Mouse (Mus musculus) kidney, postnatal 14 days (tissue): ENCODE measurements around the gene Npas1.
A peak's percentile ranks its signal among the peaks of the same experiment; 100 is the strongest.

Source experiments
- DNase-seq: peaks from one replicate; pipeline ENCODE4 v3.0.0; 2022; ENCODE audit warnings: mixed read lengths

Gene Npas1

GRCm38 (mm10) chr7:16477628-16478027, at the start of gene Npas1:
TSS of gene Npas1 (minus strand) at chr7:16477728.
- DNase-seq, result no peak

DNA sequence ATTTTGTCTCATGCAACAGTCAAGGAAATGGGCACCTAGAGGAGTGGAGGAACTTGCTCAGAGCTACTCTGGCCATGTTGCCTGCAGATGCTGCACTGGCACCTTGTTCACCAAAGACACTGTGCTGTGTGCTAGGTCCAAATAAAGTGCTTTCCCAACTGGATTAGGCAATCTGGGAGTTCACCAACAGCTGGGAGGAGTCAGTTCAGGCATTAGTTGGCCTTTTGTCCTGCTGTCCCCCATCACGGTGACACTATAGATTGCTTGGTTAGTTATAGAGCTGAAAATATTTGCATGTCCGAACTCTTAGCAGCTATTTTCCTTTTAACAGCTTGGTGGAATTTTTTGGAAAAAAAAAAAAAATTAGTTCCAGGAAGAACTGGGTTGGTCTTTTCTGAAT, 48.5 kb upstream of the Npas1 start:
- DNase-seq, result no peak

DNA sequence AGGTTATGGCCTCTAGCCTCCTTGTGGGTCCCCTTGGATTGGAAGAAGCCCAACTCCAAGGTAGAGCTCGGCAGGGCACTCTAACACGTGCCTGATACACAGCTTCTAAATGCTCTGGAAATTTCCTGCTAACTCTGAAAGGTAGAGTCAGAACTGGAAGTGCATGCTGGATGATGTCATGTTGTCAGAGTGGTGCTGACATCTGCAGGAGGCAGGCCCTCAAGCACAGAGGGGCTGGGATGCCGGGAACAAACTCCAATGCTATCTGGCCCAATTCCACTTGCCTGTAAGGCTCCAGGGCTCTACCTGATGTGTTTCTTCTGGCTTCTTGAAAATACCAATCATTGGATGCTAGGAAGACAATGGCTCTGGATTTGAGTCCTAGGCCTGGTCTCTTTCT, 47.9 kb upstream of the Npas1 start:
- DNase-seq, result no peak

DNA sequence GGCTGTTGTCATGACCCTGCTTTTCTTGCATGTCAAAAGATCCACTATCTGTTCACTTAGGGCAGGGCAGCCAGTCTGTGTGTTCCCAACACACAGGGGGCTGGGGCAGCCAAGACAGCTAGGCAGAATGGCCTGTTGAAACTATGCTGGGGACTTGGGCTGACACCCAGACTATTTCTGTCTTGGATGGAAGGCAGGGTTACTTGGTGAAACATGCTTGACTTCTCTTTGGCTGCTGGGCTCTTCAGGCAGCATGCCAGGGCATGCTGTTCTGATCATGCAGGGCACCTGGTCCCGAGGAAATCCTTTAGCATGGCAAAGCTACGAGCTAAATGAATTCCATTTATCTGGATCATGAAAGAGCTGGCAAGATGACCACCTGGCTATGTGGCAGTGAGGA, 46.8 kb upstream of the Npas1 start:
- peak; percentile 16 for DNase-seq

DNA sequence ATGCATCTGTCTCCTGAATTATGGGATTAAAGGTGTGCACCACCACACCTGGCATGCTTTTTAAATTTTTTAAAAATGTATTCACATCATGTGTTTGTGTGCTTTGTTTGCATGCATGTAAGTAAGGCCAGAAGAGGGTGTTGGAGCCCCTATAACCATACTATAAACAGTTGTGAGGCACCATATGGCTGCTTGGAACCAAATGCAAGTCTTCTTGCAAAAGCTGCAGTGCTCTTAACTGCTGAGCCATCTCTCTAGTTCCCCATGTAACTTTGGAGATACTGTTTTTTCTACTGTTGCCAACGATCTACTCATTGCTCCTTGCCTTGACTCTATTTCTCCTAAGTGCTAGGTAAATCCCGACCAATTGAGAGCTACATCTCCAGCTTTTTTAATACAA, 41.8 kb upstream of the Npas1 start:
- DNase-seq, result no peak

DNA sequence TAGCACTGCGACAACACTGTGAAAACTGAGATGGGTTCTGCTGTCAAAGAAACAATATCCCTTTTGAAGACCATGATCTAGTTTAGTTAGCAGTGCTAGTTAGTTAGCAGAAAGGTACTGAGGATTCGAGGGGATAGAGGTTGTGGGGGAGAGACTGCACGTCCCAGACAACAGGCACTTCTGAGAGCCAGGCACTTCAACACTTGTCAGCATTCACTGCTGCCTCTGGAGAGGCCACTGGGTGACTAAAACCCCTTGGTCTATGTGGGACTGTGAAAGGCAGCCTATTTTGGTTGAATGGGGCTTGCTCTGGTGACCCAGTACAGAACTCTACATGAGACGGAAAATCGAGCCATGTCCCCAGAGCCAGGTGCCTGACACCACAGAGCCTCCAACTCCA, 39.7 kb upstream of the Npas1 start:
- DNase-seq, result no peak

- peak; percentile 76 for DNase-seq
Observed at GRCm38 (mm10) chr7:16507284-16507683, 29.8 kb upstream of the Npas1 start.

- DNase-seq, result no peak
Observed at GRCm38 (mm10) chr7:16505226-16505593, 27.7 kb upstream of the Npas1 start.

DNA sequence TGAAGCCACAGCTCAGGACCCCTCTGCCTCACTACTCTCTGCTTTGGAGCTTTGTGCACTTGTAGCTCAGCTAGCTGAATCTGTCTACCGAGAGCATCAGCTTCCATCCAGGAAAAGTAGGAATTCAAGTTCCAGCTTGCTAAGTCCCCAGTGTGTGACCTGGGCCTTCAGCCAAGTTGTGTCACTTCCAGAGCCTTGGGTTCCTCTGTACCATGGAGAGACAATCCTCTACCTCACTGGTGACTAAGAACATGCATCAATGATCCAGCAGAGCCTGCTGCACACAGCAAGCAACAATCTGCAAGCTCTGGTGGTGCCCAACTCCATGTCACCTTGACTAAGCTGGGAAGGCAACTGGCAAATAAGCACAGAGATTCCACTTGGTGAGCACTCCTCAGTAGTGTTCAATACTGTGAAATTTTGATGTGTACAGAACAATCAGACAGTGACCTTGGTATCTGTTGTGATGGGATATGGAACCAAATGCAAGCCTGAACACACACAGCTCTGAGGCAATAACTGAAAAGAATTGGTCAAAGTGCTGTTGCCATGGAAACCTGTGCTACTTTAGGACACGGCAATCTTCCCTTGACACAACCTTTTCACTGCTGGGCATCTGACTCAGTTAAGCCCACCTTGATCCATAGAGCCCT, 27.2 kb upstream of the Npas1 start:
- peak; percentile 17 for DNase-seq

DNA sequence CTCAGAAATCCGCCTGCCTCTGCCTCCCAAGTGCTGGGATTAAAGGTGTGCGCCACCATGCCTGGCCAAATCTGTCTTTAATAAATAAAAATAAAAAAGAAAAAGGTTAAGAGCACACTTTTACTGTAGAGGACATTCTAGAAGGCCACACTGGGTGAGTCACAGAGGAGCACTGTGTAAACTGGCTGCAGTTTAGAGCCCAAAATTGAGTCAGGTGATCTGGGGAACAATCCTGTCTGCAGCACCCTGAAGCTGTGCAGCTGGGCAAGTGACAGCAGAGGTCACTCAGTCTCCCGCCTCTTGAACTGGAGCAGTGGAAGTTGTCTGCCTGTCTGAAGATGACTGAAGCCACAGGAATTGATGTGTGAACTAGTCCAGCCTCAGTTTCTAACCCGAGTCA, 24.0 kb upstream of the Npas1 start:
- DNase-seq, result no peak

DNA sequence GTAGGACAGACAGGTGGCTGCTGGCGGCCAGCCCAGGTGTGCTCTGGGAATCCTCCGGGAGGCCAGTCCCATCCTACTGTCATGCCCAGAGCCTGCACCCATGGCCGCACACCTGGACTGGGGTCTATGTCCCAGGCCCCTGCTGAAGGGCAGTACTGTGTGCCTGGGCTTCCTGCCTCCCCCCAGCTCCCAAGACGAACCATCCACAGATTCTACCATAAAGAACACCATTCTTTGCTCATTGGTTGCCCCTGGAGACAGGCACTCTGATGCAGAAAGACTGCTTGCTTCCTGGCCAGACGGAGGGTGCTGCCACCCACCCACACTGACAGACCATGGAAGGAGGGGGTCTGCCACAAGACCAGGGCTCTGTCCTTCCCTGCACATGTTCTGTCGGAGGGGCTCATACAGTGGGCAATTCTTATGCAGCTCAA, 22.2 kb upstream of the Npas1 start:
- DNase-seq, result no peak

- no peak for DNase-seq
Observed at GRCm38 (mm10) chr7:16496260-16496659, 18.7 kb upstream of the Npas1 start.

DNA sequence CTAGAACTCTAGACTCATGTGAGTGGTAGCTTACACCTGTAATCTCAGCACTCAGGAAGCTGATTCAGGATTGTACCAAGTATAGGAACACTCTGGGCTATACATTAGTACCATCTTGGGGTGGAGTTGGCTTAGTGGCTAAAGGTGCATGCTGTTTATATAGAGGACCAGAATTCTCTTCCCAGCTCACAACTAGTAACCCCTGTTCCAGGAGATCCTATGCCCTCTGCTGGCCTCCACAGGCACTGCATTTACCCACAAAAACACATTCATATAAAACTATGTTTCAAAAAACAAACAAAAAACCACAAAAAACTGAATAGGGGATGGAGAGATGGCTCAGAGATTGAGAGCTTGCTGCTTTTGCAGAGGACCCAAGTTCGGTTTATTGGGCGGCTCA, 15.8 kb upstream of the Npas1 start:
- peak; percentile 45 for DNase-seq

DNA sequence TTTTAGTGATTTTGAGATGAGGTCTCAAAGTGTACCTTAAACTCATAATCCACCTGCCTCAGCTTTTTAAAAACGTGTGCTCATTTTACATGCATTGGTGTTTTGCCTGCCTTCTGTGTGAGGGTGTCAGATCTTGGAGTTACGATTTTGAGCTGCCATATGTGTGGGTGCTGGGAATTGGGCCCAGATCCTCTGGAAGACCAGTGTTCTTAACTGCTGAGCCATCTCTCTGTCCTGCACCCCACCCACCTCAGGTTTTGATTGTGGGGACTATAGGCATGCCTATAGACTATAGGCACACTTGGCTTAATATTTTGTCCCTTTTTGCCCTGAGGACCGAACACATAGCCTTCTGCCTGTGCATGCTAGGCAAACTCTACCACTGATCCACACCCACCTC, 14.7 kb upstream of the Npas1 start:
- no peak for DNase-seq

DNA sequence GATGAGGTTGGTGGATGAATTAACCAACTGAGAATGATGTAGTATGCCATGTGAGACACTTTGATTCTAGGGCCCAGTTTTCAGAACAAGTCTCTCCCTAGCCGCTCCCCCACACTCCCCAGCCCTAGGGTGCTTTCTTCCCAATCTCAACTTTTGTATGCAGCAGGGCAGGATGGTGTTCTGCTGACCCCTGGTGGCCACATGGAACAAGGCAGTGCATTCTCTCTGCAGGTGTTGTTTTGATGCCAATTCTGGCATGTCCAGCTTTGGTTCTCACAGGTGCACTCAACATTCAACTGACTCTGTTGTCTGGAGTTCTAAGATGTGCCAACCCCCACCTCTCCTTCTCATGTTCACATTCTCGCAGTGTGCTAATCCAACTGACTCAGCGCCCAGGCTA, 14.2 kb upstream of the Npas1 start:
- peak; percentile 72 for DNase-seq

- DNase-seq, result peak; percentile 46
Observed at GRCm38 (mm10) chr7:16489948-16490347, 12.4 kb upstream of the Npas1 start.

- no peak for DNase-seq
Observed at GRCm38 (mm10) chr7:16488816-16489215, 11.3 kb upstream of the Npas1 start.

DNA sequence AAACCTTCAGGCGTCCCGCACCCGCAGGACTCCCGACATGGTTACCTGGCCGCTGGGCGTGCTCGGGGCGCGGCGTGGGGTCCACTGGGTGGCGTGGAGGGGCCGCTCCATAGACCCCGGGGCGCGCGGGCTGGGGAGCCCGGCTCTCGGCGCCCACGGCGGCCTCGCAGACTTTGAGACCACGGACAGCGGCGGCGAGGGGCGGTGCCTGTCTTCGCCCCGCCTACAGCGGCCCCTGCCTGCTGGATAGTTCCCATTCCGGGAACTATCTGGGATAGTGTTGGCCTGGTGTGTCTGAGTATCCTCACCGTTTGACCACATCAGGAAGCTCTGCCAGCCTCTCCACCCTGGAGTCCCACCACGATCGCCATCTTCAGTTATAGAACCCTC, 933 bp downstream of the Npas1 start:
- DNase-seq, result peak; percentile 38

DNA sequence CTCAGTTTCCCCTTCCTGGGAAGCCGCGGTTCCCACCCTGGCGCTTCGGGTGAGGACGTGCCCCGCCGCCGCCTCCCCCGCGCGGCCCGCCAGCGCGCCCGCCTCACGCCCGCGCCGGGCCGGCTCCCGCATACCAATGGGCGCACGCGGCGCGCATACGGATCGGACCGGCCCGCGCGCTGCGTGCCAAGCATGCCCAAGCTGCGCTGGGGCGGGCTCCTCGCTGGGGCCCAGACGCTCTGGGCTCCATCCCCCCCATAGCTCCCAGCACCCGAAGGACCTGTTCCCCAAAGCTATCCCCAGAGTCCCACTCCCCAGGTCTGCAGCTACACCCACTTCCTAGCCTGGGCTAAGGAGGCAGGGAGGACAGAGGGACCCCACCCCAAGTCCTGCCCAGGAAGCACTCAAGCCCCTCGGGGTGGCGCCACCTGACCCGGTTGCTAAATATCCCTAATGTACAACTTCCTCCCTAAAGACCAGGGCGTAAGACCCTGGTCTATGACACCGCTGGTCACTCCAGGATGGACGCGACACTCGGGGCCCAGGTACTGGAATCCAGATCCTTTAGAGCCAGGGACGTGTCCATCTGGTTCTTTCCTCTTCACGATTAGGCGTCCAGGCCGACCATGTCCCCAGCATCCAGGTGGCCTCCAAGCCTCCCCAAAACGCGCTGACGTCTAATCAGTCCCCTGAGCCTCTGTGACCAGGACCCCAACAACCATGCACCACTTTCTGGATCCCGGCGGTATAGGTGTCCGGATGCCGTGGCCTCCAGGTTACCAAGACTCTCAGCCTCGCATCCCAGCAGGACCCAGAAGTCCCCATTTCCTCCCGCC, 1.5 kb downstream of the Npas1 start:
- DNase-seq, result no peak

DNA sequence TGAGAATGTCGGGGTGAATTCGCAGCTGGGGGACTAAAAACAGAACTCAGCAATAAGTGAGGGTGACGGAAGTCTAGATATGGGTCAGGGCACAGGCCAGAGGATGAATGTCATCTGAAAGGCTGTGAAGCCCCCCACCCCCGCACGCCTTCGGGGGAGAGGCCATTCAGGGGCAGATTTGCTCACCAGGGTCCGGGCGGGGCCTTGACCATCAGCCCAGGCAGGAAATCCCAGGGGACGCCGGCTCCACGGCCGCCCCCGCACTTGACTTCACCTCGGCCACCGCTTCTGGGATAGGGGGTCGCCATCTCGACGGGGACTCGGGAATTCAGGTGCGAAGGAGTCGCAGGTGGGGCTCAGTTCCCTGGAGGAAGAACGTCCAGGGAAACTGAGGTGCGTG, 2.2 kb downstream of the Npas1 start:
- DNase-seq, result no peak

- DNase-seq, result no peak
Observed at GRCm38 (mm10) chr7:16474445-16474844, 3.1 kb downstream of the Npas1 start.

GRCm38 (mm10) chr7:16473847-16474246, 3.7 kb downstream of the Npas1 start:
- no peak for DNase-seq

GRCm38 (mm10) chr7:16472116-16472709, 5.3 kb downstream of the Npas1 start:
- DNase-seq, result no peak

GRCm38 (mm10) chr7:16471549-16471948, 6.0 kb downstream of the Npas1 start:
- no peak for DNase-seq
